Mouse (Mus musculus) left cerebral cortex, adult 9 months (tissue): Measurements from ENCODE around the gene 1700018F24Rik.
"Not testable (repeated sequence)": the region's sequence is repeated elsewhere in the genome, so short reads cannot be mapped to it uniquely, and the experiment has no call there.

Experiments
- DNase-seq, 2 experiments: peaks; one replicate each; pipeline ENCODE4 v3.0.0; 2022; ENCODE audit warnings: low spot score in 2 of 2

1700018F24Rik gene

GRCm38 (mm10) chr5:145042690-145043089 lies at the start of gene 1700018F24Rik:
Gene 1700018F24Rik, plus strand, starts transcription at chr5:145042990.
- DNase-seq: not testable (repeated sequence)

GRCm38 (mm10) chr5:144998491-144998890 lies 44.3 kb upstream of the 1700018F24Rik start:
- no peak for DNase-seq

- DNase-seq: no peak
Observed at GRCm38 (mm10) chr5:145003362-145003761, 39.4 kb upstream of the 1700018F24Rik start.

GRCm38 (mm10) chr5:145004495-145004894 lies 38.3 kb upstream of the 1700018F24Rik start:
- no peak for DNase-seq

GRCm38 (mm10) chr5:145005596-145005995 lies 37.2 kb upstream of the 1700018F24Rik start:
- DNase-seq: no peak

- no peak for DNase-seq
Observed at GRCm38 (mm10) chr5:145008878-145009659, 33.7 kb upstream of the 1700018F24Rik start.

- DNase-seq: no peak
Observed at GRCm38 (mm10) chr5:145014278-145014677, 28.5 kb upstream of the 1700018F24Rik start.

- DNase-seq: not testable (repeated sequence)
Observed at GRCm38 (mm10) chr5:145016761-145017160, 26.0 kb upstream of the 1700018F24Rik start.

- not testable (repeated sequence) for DNase-seq
Observed at GRCm38 (mm10) chr5:145020254-145020653, 22.5 kb upstream of the 1700018F24Rik start.

- DNase-seq: not testable (repeated sequence)
Observed at GRCm38 (mm10) chr5:145020712-145021111, 22.1 kb upstream of the 1700018F24Rik start.

- not testable (repeated sequence) for DNase-seq
Observed at GRCm38 (mm10) chr5:145030476-145030875, 12.3 kb upstream of the 1700018F24Rik start.

- DNase-seq: not testable (repeated sequence)
Observed at GRCm38 (mm10) chr5:145032391-145032790, 10.4 kb upstream of the 1700018F24Rik start, which contains the start of gene Gm4871. Gene Gm4871, minus strand, starts transcription at chr5:145032754.

GRCm38 (mm10) chr5:145041628-145042027 lies 1.2 kb upstream of the 1700018F24Rik start:
- no peak for DNase-seq

- DNase-seq: not testable (repeated sequence)
Observed at GRCm38 (mm10) chr5:145054187-145054586, 11.4 kb downstream of the 1700018F24Rik start.

- no peak for DNase-seq
Observed at GRCm38 (mm10) chr5:145057907-145058306, 15.1 kb downstream of the 1700018F24Rik start.

GRCm38 (mm10) chr5:145058722-145059121 lies 15.9 kb downstream of the 1700018F24Rik start:
- DNase-seq: no peak

- DNase-seq: no peak
Observed at GRCm38 (mm10) chr5:145059524-145059923, 16.7 kb downstream of the 1700018F24Rik start.

- no peak for DNase-seq
Observed at GRCm38 (mm10) chr5:145064765-145065340, 22.1 kb downstream of the 1700018F24Rik start.

GRCm38 (mm10) chr5:145068863-145069262 lies 26.1 kb downstream of the 1700018F24Rik start:
- no peak for DNase-seq

- peak in 1 of 2 experiments; percentile 70 for DNase-seq
Observed at GRCm38 (mm10) chr5:145069707-145070106, 26.9 kb downstream of the 1700018F24Rik start.

GRCm38 (mm10) chr5:145071342-145071741 lies 28.6 kb downstream of the 1700018F24Rik start:
- no peak for DNase-seq

- DNase-seq: no peak
Observed at GRCm38 (mm10) chr5:145075081-145075480, 32.3 kb downstream of the 1700018F24Rik start.
